Mouse (Mus musculus): ENCODE measurements at regions not wholly inside any gene's neighbourhood (a gene's known extent, or its start where the extent isn't known, plus 50 kb on each side); places are given as distances from the start of the nearest gene placed in this dataset.

DNA sequence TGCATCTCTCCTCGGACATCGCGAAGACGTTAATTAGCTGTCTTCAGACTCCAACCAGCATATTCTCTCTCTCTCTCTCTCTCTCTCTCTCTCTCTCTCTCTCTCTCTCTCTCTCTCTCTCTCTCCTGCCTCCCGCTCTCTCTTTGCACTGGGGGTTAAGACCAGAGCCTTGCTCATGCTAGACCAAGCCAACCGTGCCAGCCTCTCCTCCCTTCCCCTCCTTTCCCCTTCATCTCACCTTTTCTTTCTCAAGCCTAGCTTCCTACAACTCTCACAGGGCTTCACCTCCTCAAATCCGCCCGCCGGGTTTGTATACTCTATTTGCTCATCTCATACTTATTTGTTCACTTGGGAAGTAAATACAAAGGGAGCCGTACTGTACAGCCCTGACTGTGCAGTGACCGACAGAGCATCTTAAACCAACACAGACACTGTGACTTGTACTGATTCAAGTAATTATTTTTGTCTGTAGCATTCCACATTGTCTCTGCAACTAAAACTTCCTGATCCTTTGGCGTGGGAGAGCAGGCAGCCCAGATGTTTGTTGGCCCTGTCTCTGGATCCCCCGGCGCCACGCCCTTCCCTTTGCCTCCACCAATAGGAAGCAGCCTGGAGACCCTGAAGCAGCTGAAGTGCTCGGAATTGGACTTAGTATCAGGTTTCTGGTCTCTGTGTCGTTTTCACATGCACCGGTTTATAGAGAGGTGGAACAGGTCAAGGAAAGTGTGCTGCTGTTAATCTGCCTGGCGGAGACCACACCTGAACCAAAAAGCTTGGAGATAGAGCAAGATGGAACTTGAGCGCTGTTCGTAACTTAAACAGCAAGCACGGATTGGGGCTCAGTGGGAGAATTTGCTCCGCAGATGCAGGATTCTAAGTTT, 145.1 kb downstream of the Sox2 start:
- TF ChIP-seq CTCF (IDR thresholded peaks at IDR 0.05; ENCODE audit: low read depth, low read length) (no peak), GATA1 (IDR thresholded peaks at IDR 0.05; ENCODE audit: borderline replicate concordance, low read length) (no peak), TAL1 (conservative IDR thresholded peaks at IDR 0.05; ENCODE audit: low read depth, low read length) (no peak)

Measured in G1E (cell line).